Comparison of ENCODE assay signal across 8 mouse cellular contexts in the genomic region with DNA sequence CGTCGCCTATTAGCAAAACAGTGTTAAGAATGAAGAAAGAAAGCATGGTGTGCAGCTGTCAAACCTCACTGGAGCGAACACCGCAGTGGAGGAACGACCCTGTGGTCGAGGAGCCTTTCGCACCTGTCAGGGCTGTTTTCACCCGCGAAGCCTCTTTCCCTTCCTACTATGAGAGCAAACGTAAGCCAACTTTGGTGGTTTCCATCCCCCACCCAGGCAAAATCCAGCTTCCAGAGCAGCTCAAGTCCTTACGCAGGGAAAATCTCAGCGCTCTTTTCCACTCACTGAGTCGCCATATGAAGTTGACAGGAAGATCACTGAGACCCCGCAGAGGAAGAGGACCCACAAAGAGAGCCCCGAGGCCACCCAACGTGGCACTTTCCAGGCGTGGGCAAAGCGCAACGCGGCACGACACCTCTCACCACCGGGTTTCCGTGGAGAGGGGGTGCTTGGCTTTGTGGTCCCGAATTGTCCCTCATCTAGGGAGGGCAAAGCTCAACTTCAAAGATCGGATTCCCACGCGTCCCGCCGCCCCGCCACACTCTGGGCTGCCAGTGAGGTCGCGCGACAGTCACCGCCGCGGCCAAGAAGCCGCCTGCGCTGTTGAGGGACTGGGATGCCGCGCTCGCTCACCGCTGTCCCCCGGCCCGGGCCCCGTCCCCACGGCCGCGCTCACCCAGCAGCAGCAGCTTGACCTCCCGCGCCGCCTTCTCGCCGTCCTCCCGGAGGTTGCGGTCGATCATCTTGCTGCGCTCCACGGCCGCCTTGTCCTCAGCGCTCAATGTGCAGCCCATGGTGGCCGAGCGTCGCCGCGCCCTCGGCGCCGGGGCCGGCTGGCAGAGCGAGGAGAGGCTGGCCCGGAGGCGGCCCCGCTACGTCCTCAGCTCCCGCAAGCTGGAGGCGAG. TPM values are rescaled to one million over a fixed set of nuclear protein-coding genes. Genes with fewer than 3 reads are reported as not detected.
DNase-seq lines count a peak whose midpoint lies in the region; ATAC-seq and TF ChIP-seq lines count a peak whose summit lies in the region.

No protein-coding gene starts in this region.

- no peaks in the 10 kb centered on the region for H3K9me3 ChIP-seq in intestine, embryonic 15.5 days
- no peaks in the 10 kb centered on the region for H3K9me3 ChIP-seq in limb, embryonic 10.5 days (replicated peaks)
- no peaks in the 10 kb centered on the region for H3K9me3 ChIP-seq in midbrain, embryonic 16.5 days (replicated peaks; ENCODE audit: control insufficient read depth, low read length, poor library complexity, severe bottlenecking)

- ATAC-seq in intestine, embryonic 15.5 days, result peak; percentile 86
- ATAC-seq in midbrain, embryonic 16.5 days, result peak; percentile 91

- H3K4me1 ChIP-seq in cortical plate, adult 2 months (ENCODE audit: control insufficient read depth, insufficient read depth, low read length), result peaks cover 2% of the 10 kb centered on the region
- H3K4me1 ChIP-seq in intestine, embryonic 15.5 days (replicated peaks), result 0 out of 2 replicates have a peak, but pooled peaks cover 3% of the 10 kb centered on the region
- H3K4me1 ChIP-seq in limb, embryonic 10.5 days, result peaks cover 7% of the 10 kb centered on the region
- H3K4me1 ChIP-seq in midbrain, embryonic 16.5 days (ENCODE audit: control insufficient read depth, insufficient read depth, low read length), result peaks cover 16% of the 10 kb centered on the region

- no peak for TF ChIP-seq CTCF in cortical plate, adult 2 months (IDR thresholded peaks at IDR 0.05; ENCODE audit: extremely low read depth, insufficient read depth, low read length)

- TF ChIP-seq POLR2A in cortical plate, adult 2 months (IDR thresholded peaks at IDR 0.05; ENCODE audit: extremely low read depth, insufficient read depth, low read length), result no peak

- DNase-seq in lung, adult 18-20 months, result peak; percentile 23 to 24
- DNase-seq in lung, postnatal 25 days (ENCODE audit: low spot score), result no peak
- DNase-seq in gastrocnemius, postnatal 25 days, result peak; percentile 18
- peak; percentile 58 for DNase-seq in limb, embryonic 10.5 days (ENCODE audit: low spot score)
- DNase-seq in urinary bladder, adult 2 months (ENCODE audit: low spot score), result peak; percentile 49

- peak overlapping the region; percentile 99 for H3K27ac ChIP-seq in cortical plate, adult 2 months (ENCODE audit: insufficient read depth, low read length)
- peak overlapping the region; percentile 36; the same call in 1 of the 2 replicates for H3K27ac ChIP-seq in intestine, embryonic 15.5 days
- H3K27ac ChIP-seq in limb, embryonic 10.5 days, result peak overlapping the region; percentile 91
- H3K27ac ChIP-seq in midbrain, embryonic 16.5 days (ENCODE audit: low read length), result peak overlapping the region; percentile 90

- peak overlapping the region; percentile 71 for H3K4me3 ChIP-seq in cortical plate, adult 2 months (ENCODE audit: insufficient read depth, low read length)
- peak overlapping the region; percentile 77 for H3K4me3 ChIP-seq in intestine, embryonic 15.5 days (replicated peaks)
- peak overlapping the region; percentile 79 for H3K4me3 ChIP-seq in limb, embryonic 10.5 days
- H3K4me3 ChIP-seq in midbrain, embryonic 16.5 days (ENCODE audit: low read depth, low read length), result peak overlapping the region; percentile 57

- H3K36me3 ChIP-seq in intestine, embryonic 15.5 days, result no peaks in the 10 kb centered on the region
- no peaks in the 10 kb centered on the region for H3K36me3 ChIP-seq in limb, embryonic 10.5 days
- no peaks in the 10 kb centered on the region for H3K36me3 ChIP-seq in midbrain, embryonic 16.5 days (ENCODE audit: control insufficient read depth, insufficient read depth, low read length)

- no peaks in the 10 kb centered on the region for H3K27me3 ChIP-seq in intestine, embryonic 15.5 days (replicated peaks)
- peaks cover 4% of the 10 kb centered on the region; the same call in 1 of the 2 replicates for H3K27me3 ChIP-seq in limb, embryonic 10.5 days (ENCODE audit: low read depth, poor library complexity, severe bottlenecking)
- no peaks in the 10 kb centered on the region for H3K27me3 ChIP-seq in midbrain, embryonic 16.5 days (ENCODE audit: control insufficient read depth, insufficient read depth, low read depth, low read length)

- H3K9ac ChIP-seq in intestine, embryonic 15.5 days, result peak overlapping the region; percentile 70
- peak overlapping the region; percentile 77 for H3K9ac ChIP-seq in midbrain, embryonic 16.5 days (ENCODE audit: low read depth, low read length)

- peak overlapping the region; percentile 91 for H3K4me2 ChIP-seq in intestine, embryonic 15.5 days (replicated peaks)
- peak overlapping the region; percentile 79 for H3K4me2 ChIP-seq in midbrain, embryonic 16.5 days (ENCODE audit: low read length)

- under 1% methylated on average over 76 of the region's 76 CpGs for WGBS in intestine, embryonic 15.5 days
- WGBS in limb, embryonic 10.5 days, result 1% methylated on average over 76 of the region's 76 CpGs
- under 1% methylated on average over 76 of the region's 76 CpGs for WGBS in midbrain, embryonic 16.5 days

RNA-seq across cellular contexts. Expression of a gene that starts 0.5 kb away (rescaled TPM):
- polyA plus RNA-seq in cortical plate, adult 2 months (2012; rRNA removed), result 106 and 111 TPM in 2 replicates
- 1 to 10 TPM; 3.5 to 6.9 TPM for total RNA-seq in gastrocnemius, postnatal 25 days (2021)
- 24.7 and 26.9 TPM in 2 replicates for polyA plus RNA-seq in intestine, embryonic 15.5 days (2015; fragmentation: Nextera tagmentation; extraction: Ambion mirVana)
- 15.5 and 16.4 TPM in 2 replicates for polyA plus RNA-seq in limb, embryonic 10.5 days (2016; fragmentation: Nextera tagmentation; extraction: Ambion mirVana)
- polyA plus RNA-seq in midbrain, embryonic 16.5 days (2015; fragmentation: Nextera tagmentation; extraction: Ambion mirVana), result 104 and 109 TPM in 2 replicates
- polyA plus RNA-seq in urinary bladder, adult 2 months (2012; rRNA removed), result 46.6 and 55.5 TPM in 2 replicates

Comparison
In these comparisons a context has a peak if more than half of its experiments do, and no peak if none do; other contexts are left out.
1. H3K27ac ChIP-seq: peak in every context shown above with its lines; median percentile 99 in cortical plate, adult 2 months; 91 in limb, embryonic 10.5 days; 90 in midbrain, embryonic 16.5 days; 36 in intestine, embryonic 15.5 days.